Mouse (Mus musculus) cerebellum, postnatal 4 days (tissue): ENCODE data around the gene Caprin2.
"Not testable (repeated sequence)": the region's sequence is repeated elsewhere in the genome, so short reads cannot be mapped to it uniquely, and the experiment has no call there.

ENCODE experiments used
- DNase-seq, 2 experiments: peaks; one replicate each; pipeline ENCODE4 v3.0.0; 2022; ENCODE audit warnings: low spot score in 2 of 2, mixed read lengths in 1 of 2

The Caprin2 gene

DNA sequence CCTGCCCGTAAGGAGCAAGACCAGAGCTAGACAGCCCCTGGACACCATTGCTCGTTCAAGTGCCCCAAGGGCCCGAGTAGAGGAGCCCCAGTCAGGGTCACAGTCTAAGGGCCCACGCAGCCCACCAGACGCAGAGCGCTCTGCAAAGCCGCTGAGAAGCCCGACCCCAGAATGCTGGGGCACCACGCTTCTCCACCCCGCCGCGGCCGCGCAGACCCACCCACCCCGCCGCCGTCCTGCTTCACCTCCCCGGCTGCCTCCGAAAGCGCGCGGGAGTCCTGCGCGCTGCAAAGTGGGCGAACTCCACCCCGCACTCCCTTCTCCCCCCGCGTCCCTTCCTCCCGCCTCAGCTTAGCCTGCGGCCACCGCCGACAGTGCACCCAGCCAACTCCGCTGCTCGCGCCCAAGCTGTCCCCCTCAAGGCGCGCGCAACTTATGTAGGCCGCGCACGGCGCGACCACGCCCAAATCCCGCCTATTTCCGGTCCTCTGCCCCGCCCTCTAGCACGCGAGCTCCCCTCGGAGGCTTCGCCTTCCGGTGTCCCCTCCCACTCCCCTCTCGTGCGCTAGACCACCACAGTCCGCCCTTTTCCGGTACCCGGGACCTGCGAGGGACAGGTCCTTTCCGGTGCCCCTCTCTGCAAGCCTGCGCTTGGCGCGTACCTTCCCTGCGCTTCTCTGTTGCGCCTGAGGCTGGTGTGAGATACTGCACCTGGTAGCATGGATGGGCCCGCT is at the start of gene Caprin2:
Caprin2 (minus strand) TSS at position 465 of the 734 bp plus-strand sequence.
- peak; percentile 85 to 94 for DNase-seq

DNA sequence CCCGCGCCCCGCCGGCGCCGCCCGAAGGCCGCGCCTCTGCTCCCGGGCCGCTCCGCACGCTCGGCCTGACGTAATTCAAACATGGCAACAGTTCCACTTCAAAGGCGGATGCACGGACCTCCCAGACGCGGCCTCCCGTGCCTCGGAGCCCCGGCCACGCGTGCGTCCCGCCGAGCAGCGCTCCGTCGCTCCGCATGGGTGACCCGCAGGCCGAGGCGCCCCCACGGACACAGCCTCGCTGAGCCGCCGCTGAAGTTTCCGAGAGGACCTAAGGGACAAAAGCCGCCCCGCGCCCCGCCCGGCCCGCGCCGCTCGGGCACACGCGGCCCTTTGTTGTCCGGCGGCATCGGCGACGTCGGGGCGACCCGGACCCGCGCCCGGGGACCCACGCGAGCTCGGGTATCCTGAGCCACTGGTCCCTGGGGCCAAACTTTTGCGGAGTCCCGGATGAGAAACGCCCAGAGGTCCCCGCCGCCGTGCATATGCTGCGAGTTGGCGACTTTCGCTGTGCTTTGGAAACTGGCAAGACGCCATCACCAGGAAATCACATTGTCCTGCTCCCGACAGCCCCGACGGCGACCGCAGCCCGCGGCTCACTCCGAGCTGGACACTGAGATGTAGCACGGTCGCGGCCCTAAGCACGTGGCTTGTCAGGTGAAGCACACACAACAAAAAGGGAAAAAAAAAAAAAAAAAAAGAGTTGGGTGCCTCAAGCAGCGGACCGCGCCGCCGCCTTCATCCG is 48.9 kb upstream of the Caprin2 start:
- peak; percentile 28 to 64 for DNase-seq

DNA sequence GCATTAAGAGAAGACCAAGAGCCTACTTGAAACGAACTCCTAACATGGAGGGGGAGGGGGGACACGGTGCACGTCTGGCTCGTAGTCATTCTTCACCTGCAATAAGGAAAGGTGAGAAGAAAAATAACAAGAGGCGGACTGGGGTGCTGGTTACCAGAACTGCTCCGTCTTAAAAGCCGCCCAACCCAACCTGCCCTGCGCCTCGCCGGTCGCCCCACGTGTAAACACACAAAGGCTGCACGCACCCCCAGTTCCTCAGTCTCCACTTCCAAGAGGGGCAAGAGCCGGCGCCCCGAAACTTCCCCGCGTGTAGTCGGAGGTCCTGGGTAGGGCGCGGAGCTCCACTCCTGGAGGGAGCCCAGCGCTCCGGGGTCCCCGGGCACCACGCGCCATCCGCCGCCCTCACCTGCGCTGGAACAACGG is 48.3 kb upstream of the Caprin2 start:
- no peak for DNase-seq

DNA sequence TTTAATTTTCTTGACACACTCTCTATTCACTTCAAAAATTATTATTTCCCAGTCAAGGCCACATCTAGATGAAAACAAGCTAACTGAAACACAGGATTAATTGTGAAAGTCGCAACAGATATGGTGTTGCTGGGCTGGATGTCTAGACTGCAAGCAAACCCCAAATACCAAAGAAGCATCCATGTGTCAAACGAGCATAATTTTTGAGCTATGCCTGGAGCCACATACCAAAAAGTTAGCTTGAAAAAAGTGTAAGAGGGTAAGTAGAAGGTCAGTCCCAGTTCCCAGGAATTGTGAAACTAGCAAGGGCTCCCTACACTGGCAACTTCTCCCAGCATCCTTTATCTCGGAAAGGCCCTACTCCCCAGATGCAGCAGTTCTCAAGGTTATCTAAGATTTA is 47.7 kb upstream of the Caprin2 start:
- DNase-seq: no peak

DNA sequence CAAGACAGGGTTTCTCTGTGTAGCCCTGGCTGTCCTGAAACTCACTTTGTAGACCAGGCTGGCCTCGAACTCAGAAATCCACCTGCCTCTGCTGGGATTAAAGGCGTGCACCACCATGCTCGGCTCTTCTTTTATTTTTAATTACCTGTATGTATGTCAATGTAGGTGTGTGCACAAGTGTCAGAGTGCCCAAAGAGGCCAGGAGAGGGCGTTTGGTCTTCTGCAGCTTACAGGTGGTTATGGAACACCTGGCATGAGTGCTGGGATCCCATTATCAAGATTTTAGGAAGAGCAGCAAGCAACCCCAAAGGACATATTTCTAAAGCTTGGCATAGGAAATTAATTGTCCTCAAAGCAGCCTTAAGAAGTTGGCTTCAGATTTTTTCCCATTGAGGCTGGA is 46.4 kb upstream of the Caprin2 start:
- no peak for DNase-seq

DNA sequence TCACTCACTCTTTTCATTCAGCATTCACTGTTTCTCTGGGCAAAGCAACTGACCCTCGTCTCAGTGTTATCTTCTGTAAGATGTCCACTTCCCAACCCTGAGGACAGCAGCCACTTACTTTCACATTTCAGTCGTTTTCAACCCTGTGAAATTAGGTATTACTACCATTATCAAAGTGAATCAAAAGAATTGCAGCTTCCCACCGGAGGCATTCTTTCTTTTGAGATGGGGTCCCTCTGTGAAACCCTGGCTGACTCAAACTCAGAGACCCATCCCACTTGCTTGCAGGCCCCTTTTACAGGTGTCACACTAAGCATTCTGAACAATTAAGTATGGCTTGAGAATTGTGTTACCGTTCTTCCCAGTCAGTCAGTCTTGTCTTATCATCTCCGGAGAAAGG is 45.8 kb upstream of the Caprin2 start:
- no peak for DNase-seq

DNA sequence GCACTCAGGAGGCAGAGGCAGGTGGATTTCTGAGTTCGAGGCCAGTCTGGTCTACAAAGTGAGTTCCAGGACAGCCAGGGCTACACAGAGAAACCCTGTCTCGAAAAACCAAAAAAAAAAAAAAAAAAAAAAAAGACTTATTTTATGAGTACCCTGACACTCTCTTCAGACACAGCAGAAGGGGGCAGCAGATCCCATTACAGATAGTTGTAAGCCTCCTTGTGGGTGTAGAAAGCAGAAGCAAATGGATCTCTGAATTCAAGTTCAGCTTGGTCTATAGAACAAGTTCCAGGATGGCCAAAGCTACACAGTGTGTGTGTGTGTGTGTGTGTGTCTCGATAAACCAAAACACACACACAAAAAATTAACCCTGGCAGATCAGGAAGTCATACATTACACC is 44.3 kb upstream of the Caprin2 start:
- not testable (repeated sequence) for DNase-seq

DNA sequence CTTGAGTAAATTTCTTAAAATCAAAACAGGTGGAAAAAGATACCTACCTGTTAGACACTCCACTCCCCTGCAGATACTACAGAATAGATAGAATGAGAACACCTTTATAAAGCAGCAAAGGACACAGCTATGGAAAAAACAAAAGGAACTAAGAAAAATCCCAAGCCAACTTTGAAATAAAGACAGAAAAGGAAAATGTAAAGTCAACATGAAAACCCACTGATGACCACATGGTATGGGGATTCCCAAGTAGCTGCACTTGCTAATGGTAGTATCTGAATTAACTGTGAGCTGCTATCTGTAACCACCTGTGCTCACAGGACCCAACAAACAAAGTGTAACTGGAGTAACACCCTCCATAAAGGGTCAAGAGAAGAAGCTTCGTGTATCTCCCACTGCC is 41.7 kb upstream of the Caprin2 start:
- no peak for DNase-seq

DNA sequence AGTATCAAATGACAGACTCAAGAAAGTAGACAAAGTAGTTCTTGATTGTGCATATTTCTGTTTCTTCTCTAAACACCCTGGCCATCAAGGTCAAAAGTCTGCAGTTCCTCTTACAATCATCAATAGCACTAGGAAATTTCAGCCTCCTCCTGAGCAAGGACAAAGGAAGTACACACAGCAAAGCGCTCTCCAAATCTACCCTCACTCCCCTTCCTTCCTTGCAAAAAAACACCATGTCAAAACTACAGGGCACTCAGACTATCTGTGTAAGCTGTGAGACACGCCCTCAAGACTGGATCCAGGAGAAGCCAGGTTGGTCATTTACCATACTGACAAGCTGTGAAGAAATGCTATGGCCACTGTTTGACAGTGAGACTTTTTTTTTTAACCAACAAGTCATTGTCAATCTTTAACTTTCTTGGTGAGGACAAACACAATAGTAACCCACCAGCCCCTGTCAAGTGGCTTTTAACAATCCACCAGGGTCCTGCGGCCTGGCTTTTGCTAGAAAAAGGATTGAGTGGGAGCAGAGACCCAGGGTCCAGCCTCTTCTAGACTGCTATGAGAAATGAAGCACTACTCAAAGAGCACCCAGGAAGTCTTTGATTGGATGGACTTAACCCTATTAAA is 39.0 kb upstream of the Caprin2 start:
- no peak for DNase-seq

DNA sequence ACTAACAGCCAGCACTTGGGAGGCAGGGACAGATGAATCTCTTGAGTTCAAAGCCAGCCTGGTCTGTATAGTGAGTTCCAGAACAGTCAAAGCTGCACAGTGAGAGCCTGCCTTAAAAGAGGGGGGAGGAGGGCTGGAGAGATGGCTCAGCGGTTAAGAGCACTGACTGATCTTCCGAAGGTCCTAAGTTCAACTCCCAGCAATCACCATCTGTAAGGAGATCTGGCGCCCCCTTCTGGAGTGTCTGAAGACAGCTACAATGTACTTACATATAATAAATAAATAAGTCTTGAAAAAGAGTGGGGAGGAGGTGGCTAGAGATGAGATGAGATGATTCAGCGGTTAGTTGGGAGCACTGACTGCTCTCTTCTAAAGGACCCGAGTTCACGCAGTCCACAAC is 35.2 kb upstream of the Caprin2 start:
- DNase-seq: no peak

DNA sequence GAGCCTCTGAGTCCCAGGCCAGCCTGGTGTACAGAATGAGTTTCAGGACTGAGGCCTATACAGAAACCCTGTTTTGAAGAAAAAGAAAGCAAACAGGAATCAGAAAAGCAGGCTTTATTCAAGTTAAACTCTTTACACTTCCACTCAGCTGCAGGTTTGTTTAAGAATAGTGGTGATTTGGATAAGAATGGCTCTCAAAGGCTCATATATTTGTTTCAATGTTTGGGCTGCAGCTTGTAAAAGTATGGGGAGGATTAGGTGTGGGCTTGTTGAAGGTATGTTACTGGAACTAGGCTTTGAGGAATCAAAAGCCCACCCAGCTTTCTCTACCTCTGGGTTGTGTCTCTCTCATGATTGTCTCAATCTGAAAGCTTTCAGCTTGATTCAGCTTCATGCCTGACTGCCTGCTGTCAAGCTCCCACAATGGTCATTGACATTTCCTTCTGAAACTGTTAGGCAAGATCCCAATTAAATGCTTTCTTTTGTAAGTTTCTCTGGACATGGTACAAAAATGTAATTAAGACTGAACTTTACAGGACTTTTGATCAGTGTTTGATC is 22.9 kb upstream of the Caprin2 start:
- DNase-seq: no peak

DNA sequence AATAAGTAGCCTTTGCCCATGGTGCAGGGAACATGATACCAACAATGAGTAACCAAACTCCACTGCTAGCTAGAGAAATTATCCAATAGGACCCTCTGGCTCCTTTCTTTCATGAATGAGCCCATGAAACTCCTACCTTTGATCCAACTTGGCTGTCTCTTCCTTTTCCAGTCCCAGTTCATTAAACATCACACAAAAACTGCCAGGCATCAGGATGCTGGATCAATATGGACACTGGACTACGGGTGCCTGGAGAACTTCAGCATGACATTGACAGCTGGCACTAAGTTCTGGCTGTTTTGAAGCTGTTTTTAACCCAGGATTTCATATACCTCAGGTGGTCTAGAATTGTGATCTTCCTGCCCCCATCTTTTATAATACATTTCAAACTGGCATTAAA is 21.6 kb upstream of the Caprin2 start:
- no peak for DNase-seq

DNA sequence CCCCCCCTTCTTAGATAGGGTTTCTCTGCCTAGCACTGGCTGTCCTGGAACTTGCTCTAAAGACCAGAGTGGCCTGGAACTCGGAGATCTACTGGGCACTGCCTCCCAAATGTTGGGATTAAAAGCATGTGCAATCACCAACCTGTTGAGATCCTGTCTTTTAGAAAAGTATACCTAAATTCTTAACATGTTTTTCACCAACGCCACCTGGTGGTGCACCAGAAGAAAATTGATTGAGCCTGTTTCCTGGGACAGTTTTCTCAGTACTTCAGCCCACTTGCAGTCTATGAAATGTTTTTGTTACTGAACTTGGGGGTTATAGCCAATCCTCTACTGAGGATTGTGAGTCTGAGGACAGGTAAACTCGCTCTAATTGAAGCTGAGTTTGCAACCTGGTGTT is 20.8 kb upstream of the Caprin2 start:
- no peak for DNase-seq

DNA sequence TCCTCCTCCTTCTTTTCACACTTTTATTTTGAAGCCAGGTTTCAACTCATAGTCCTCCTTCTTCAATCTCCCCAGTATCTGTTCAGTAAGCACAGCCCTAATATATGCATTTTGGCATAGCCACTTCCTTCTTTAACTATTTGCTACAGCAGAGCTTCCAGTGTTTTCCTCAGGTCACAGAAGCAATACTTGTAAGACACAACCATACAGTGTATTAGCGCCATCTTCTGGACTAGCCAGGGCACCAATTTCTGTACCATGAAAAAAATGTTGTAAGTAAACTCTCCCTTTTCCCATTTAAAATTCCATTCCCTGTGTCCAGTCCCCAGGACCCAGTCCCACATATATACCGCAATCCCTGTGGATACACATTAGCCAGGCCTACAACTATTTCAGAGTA is 17.9 kb upstream of the Caprin2 start:
- DNase-seq: peak in 1 of 2 experiments; percentile 36

DNA sequence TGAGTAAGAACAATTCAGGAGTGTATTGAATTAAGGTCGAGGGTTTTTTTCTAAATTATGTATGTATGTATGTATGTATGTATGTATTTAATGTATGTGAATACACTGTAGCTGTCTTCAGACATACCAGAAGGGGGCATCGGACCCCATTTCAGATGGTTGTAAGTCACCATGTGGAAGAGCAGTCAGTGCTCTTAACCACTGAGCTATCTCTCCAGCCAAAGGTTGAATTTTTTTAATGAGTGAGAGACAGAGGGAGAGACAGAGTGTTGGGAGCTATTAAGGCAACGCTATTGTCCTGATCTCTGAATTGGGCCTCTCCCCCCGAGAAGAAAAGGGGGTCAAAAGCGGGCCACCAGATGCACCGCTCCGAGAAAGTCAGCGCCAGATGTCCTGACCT is 15.9 kb upstream of the Caprin2 start:
- not testable (repeated sequence) for DNase-seq

DNA sequence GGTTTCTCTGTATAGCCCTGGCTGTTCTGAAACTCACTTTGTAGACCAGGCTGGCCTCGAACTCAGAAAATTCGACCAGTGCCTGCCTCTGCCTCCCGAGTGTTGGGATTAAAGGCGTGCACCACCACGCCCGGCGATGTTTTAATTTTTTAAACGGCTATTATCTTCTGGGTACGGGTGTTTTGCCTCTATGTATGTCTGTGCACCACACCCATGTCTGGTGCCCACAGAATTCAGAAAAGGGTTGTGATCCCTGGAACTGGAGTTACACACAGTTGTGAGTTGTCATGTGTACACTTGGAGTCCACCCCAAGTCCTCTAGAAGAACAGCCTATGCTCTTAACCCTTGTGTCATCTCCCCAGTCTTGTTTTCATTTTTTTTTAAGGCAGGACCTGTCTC is 10.9 kb upstream of the Caprin2 start:
- no peak for DNase-seq

DNA sequence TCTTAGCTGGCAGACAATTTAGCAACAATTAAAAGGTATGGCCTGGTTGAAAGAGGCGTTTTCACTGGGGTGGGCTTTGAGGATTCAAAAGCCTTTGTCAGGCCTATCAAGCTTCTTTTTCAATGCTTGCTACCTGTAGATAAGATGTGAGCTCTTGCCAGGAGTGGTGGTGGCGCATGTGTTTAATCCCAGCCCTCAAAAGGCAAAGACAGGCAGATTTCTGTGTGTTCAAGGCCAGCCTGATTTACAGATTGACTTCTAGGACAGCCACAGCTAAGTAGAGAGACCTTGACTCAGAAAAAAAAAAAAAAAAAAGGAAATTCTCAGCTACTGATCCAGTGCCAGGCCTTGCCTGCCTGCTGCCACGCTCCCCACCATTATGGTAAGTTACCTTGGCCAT is 6.7 kb upstream of the Caprin2 start:
- no peak for DNase-seq

DNA sequence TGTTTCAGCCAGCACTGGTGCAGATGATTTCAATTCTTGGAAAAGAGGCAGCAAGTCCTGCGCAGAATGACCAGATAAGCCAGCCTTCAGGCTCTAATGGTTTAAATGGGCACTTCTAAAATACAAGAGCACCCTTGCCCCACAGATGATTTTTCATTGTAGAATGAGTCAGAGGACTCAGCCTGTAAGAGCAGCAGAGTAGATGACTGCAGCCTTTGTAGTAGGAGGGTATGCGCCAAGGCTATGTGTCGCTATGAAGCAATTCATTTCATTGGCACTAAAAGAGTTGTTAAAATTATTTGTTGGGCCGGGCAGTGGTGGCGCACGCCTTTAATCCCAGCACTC is 442 bp upstream of the Caprin2 start:
- no peak for DNase-seq

DNA sequence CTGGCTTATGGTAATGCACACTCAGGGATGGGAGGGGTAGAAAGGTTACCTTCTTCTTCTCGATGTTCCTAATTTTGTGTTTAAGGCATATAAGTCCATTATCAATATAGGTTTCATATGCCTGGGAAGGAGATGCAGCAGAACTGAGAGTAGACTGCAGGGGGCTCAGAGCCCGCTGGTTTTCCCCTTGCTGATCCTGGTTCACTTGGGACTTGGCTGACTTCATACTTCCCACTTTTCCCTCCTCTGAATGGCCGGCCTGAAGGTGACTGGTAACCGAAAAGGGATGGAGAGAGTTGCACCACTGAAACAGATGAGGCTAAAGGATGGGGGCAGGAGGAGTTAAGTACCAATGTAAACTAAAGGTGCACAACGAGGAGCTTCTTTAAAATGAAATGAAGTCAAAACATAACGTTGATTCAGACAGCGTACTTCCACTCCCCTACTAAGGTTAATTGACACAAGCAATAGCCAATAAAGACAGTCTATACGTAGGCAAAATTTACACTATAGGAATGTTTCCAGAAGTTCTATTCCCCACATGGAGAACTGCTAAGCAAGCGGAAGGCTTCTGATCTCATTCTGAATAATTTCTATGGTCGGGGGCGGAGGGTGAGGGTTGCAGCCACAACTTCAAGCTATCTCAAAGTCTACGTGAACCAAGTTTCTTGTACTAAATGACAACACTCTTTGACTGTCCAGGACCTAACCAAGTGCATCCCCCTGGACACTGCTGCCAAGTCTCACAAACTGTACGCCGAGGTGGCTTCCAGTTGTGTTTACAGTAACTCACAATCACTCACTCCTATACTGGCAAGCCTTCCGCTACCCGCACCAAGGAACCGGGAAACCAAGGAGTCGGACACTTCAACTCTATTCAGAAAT is 907 bp downstream of the Caprin2 start:
- no peak for DNase-seq

DNA sequence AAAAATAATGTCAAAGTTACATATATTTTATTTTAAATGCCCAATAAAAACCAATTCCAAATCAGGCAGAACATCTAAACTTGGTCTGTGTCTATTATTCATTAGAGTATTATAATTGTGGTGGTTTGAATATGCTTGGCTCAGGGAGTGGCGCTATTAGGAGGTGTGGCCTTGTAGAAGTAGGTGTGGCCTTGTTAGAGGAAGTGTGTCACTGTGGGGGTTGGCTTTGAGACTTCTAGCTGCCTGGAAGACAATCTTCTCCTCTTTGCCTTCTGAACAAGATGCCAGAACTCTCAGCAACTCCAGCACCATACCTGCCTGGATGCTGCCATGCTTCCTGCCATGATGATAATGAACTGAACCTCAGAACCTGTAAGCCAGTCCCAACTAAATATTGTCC is 22.1 kb downstream of the Caprin2 start:
- DNase-seq: no peak

DNA sequence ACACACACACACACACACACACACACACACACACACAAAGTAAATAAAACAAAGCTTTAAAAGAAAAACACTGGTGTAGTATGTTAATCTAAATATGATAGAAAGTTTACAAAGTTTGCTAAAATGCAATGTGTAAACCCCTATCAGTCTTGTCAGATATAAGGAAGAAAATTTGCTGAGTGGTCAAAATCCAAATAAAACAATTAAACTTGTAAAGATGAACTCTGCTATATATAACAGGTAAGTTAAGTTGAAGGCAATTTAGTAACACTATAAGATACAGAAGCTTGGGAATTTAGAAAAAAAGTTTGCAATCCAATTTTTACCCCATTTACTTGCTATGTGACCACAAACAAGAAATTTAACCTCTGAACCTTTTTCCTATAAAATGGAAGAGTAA is 50.4 kb downstream of the Caprin2 start:
- DNase-seq: no peak

DNA sequence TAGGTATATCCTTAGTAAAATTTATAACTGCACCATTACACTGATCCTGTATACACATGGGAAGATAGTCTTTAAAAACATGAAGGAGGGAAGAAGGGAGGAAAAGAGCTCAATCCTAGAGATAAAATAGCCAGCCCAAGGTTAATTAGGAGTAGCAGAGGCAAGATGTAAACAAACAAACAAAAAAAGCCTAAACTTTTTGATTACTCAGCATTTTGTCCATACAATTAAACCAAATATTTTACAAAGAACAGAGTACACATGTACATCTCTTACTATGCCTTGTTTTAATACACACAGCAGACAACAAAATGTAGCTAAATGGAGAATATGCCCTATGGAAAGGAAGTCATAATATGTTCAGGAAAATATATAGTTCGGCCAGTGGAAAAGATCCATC is 54.3 kb downstream of the Caprin2 start:
- DNase-seq: no peak
